Mouse (Mus musculus) CH12.LX (cell line): ENCODE measurements around the gene Noa1.

Experiments used
- CTCF ChIP-seq, 2 experiments: IDR thresholded peaks in 1 of 2; conservative IDR thresholded peaks in 1 of 2; 2 replicates each; pipeline ENCODE4 v1.5.1; 2011 to 2012; ENCODE audit warnings: low read depth in 2 of 2, low read length in 2 of 2, improper control_type of control experiment in 1 of 2, inconsistent platforms in 1 of 2, mild to moderate bottlenecking in 1 of 2, moderate library complexity in 1 of 2
- EP300 ChIP-seq: IDR thresholded peaks from 2 replicates; pipeline ENCODE4 v1.6.1; 2011; ENCODE audit warnings: low read length, improper control_type of control experiment
- MAX ChIP-seq: IDR thresholded peaks from 2 replicates; pipeline ENCODE4 v1.6.1; 2011; ENCODE audit warnings: low read length, improper control_type of control experiment
- POLR2A ChIP-seq: IDR thresholded peaks from 2 replicates; pipeline ENCODE4 v1.6.1; 2011; ENCODE audit warnings: low read depth, mild to moderate bottlenecking, improper control_type of control experiment, low read length
- POLR2AphosphoS2 ChIP-seq: IDR thresholded peaks from 2 replicates; pipeline ENCODE4 v1.6.1; 2011; ENCODE audit warnings: low read depth, low read length, improper control_type of control experiment

DNA sequence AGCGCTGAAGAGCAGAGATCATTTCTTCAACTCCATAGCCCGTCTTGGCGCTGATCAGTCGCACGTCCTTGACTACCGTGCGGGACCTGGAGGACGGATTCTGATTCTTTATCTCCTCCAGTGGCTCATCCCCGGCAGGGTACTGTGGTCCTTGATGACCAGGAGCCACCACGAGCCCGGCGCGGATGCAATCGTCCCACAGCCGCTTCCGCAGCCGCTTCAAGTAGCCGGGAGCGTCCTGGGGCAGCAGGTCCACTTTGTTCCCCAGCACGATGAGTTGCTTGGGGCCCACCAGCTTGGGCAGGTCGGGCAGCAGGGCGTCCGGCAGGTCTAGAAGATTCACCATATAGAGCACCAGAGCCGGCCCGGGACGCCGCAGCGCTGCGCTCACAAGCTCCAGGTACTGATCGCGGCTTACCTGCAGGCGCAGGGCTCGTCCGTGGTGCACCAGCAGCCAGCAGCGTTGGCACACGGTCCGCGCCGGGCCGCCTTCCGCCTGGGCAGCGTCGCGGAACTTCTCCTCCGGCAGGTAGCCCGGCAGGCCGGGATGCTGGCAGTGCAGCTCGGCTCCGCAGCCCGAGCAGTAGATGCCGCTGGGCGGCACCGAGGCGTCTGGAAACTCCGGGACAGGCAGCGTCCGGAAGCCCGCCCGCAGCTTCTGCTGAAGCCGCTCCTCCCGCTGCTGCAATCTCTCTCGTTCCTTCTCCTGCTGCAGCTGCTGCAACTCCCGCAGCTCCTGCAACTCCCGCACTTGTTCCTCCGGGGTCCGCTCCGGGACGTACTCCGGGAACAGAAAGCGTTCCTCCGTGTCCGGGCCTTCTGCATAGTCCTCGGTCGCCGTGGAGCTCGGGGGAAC lies 605 bp downstream of the Noa1 start:
- TF ChIP-seq CTCF (conservative IDR thresholded peaks at IDR 0.05 in 1 of 2, IDR thresholded peaks at IDR 0.05 in 1 of 2; ENCODE audit: low read depth in 2 of 2, low read length in 2 of 2) (no peak), POLR2A (no peak), MAX (no peak), POLR2AphosphoS2 (no peak), EP300 (no peak)
